In the genomic region with DNA sequence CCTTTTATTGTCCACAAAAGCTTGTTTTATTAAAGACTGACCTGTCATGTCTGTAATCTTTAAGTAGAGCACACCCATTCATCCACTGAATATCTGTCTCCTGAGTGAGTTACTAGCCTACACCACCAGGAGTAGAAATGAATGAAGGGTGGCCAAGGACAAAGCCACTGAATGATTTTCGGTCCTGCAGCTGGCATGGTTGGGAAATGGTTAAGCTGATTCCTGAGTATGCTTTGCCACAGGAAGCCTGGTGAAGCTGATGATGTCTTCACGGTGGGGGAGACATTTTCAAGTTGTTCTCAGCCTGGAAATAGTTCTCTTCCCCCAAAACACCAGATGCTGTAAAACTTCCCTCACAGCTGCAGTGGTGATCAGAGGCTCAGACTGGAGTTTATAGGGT, we compare ENCODE assay signal across 31 mouse cellular contexts. TPM values are rescaled to one million over a fixed set of nuclear protein-coding genes. Genes with fewer than 3 reads are reported as not detected.
"Had no signal": no experiment of that assay in that cellular context is flagged by ENCODE, and none has a peak within 500 bp of the region (broad histone marks: within the 10 kb centered on the region; RNA-seq: fewer than 3 reads in every experiment).

No protein-coding gene starts in this region.

- H3K9me3 ChIP-seq: heart, embryonic 10.5 days; heart, embryonic 12.5 days; hindbrain, embryonic 13.5 days; hindbrain, embryonic 15.5 days; intestine, embryonic 15.5 days; kidney, embryonic 15.5 days; limb, embryonic 10.5 days; limb, embryonic 12.5 days; liver, embryonic 13.5 days had no signal

- H3K27ac ChIP-seq: gastrocnemius, adult 2 months; heart, embryonic 10.5 days; hindbrain, embryonic 13.5 days; hindbrain, embryonic 15.5 days; hindbrain, postnatal 0 days; intestine, embryonic 15.5 days; kidney, embryonic 15.5 days; kidney, postnatal 0 days; limb, embryonic 10.5 days; limb, embryonic 12.5 days; liver, embryonic 13.5 days had no signal

- DNase-seq: gastrocnemius, adult 2 months; gastrocnemius, postnatal 10 days; gastrocnemius, postnatal 25 days; heart, adult 18-20 months; heart, postnatal 10 days; heart, postnatal 4 days; kidney, adult 11 months; kidney, adult 2 months; kidney, adult 9 months; kidney, postnatal 14 days; kidney, postnatal 36 days; layer of hippocampus, adult 9-11 months; layer of hippocampus, postnatal 36 days; liver; liver, embryonic 13.5 days had no signal

- H3K9ac ChIP-seq: heart, embryonic 12.5 days; hindbrain, embryonic 13.5 days; hindbrain, embryonic 15.5 days; intestine, embryonic 15.5 days; kidney, embryonic 15.5 days; limb, embryonic 12.5 days; liver, embryonic 13.5 days had no signal

- H3K4me2 ChIP-seq: heart, embryonic 12.5 days; hindbrain, embryonic 13.5 days; hindbrain, embryonic 15.5 days; intestine, embryonic 15.5 days; kidney, embryonic 15.5 days; limb, embryonic 12.5 days; liver, embryonic 11.5 days; liver, embryonic 13.5 days had no signal

- H3K27me3 ChIP-seq: heart, embryonic 12.5 days; hindbrain, embryonic 15.5 days; intestine, embryonic 15.5 days; kidney, embryonic 15.5 days; limb, embryonic 12.5 days; liver, embryonic 13.5 days had no signal

- H3K36me3 ChIP-seq: heart, embryonic 10.5 days; heart, embryonic 12.5 days; hindbrain, embryonic 13.5 days; hindbrain, embryonic 15.5 days; intestine, embryonic 15.5 days; kidney, embryonic 15.5 days; limb, embryonic 10.5 days; limb, embryonic 12.5 days; liver, embryonic 13.5 days had no signal

- ATAC-seq: hindbrain, postnatal 0 days; intestine, embryonic 15.5 days had no signal

- H3K4me1 ChIP-seq: hindbrain, embryonic 13.5 days; hindbrain, embryonic 15.5 days; intestine, embryonic 15.5 days; liver, embryonic 13.5 days had no signal

- H3K4me3 ChIP-seq: gastrocnemius, adult 2 months; heart, embryonic 10.5 days; heart, embryonic 12.5 days; hindbrain, embryonic 13.5 days; hindbrain, embryonic 15.5 days; intestine, embryonic 15.5 days; kidney, embryonic 15.5 days; limb, embryonic 10.5 days; limb, embryonic 12.5 days; liver, embryonic 13.5 days had no signal

RNA-seq across cellular contexts. Expression of a gene that starts 33.7 kb away (rescaled TPM):
- total RNA-seq: gastrocnemius, adult 2 months; gastrocnemius, postnatal 10 days; granulocyte monocyte progenitor cell, adult 5-6 weeks; layer of hippocampus, postnatal 14 days; layer of hippocampus, postnatal 36 days; left cerebral cortex, adult 18-20 months; left cerebral cortex, postnatal 14 days; left cerebral cortex, postnatal 36 days had no signal
- polyA plus RNA-seq: hindbrain, postnatal 0 days had no signal
